Mouse (Mus musculus) T-helper 1 cell (primary cell): ENCODE data around the gene Styxl1.

Experiments used
- in situ Hi-C: fragments of 300-600 bp; cut with MboI, MseI; formaldehyde crosslinking; loops from one replicate; pipeline ENCODE4 v1.15.1; 2025; ENCODE audit warnings: high pct_unique_total_duplicates

Styxl1 gene

GRCm38 (mm10) chr5:135777796-135778470 lies at the start of gene Styxl1:
Gene Styxl1 (minus strand): TSS chr5:135778385.
- in situ Hi-C loops, result no loop called here

- in situ Hi-C loops, result loop anchor here (25.0 kb wide), 1 partner anchor 1636 kb away; no protein-coding TSS in a partner anchor
Observed at GRCm38 (mm10) chr5:135826225-135826624, 48.0 kb upstream of the Styxl1 start.

GRCm38 (mm10) chr5:135824517-135824916 lies 46.3 kb upstream of the Styxl1 start:
- in situ Hi-C loops, result no loop called here

GRCm38 (mm10) chr5:135822316-135822944 lies 44.2 kb upstream of the Styxl1 start:
- in situ Hi-C loops, result no loop called here

- in situ Hi-C loops, result no loop called here
Observed at GRCm38 (mm10) chr5:135818491-135818890, 40.3 kb upstream of the Styxl1 start.

GRCm38 (mm10) chr5:135812991-135813390 lies 34.8 kb upstream of the Styxl1 start:
- in situ Hi-C loops, result no loop called here

GRCm38 (mm10) chr5:135807263-135807637 lies 29.1 kb upstream of the Styxl1 start:
- in situ Hi-C loops, result no loop called here

GRCm38 (mm10) chr5:135806555-135807262 lies 28.5 kb upstream of the Styxl1 start, which contains the start of gene Srrm3:
Gene Srrm3 (plus strand): TSS chr5:135806890.
- in situ Hi-C loops, result no loop called here

GRCm38 (mm10) chr5:135804735-135805134 lies 26.6 kb upstream of the Styxl1 start:
- in situ Hi-C loops, result no loop called here

GRCm38 (mm10) chr5:135803676-135804075 lies 25.5 kb upstream of the Styxl1 start:
- in situ Hi-C loops, result no loop called here

- in situ Hi-C loops, result no loop called here
Observed at GRCm38 (mm10) chr5:135803135-135803534, 24.9 kb upstream of the Styxl1 start.

- in situ Hi-C loops, result no loop called here
Observed at GRCm38 (mm10) chr5:135802641-135803040, 24.5 kb upstream of the Styxl1 start.

GRCm38 (mm10) chr5:135800927-135801326 lies 22.7 kb upstream of the Styxl1 start:
- in situ Hi-C loops, result no loop called here

- in situ Hi-C loops, result no loop called here
Observed at GRCm38 (mm10) chr5:135799746-135800145, 21.6 kb upstream of the Styxl1 start.

GRCm38 (mm10) chr5:135794859-135795181 lies 16.6 kb upstream of the Styxl1 start:
- in situ Hi-C loops, result no loop called here

GRCm38 (mm10) chr5:135793996-135794858 lies 16.0 kb upstream of the Styxl1 start:
- in situ Hi-C loops, result no loop called here

- in situ Hi-C loops, result no loop called here
Observed at GRCm38 (mm10) chr5:135782901-135783300, 4.7 kb upstream of the Styxl1 start.

- in situ Hi-C loops, result no loop called here
Observed at GRCm38 (mm10) chr5:135780331-135780730, 2.1 kb upstream of the Styxl1 start.

- in situ Hi-C loops, result no loop called here
Observed at GRCm38 (mm10) chr5:135778471-135779445, 573 bp upstream of the Styxl1 start, which contains the start of gene Mdh2. Gene Mdh2 (plus strand): TSS chr5:135778480.

GRCm38 (mm10) chr5:135776546-135776945 lies 1.6 kb downstream of the Styxl1 start:
- in situ Hi-C loops, result no loop called here

GRCm38 (mm10) chr5:135772519-135772918 lies 5.7 kb downstream of the Styxl1 start:
- in situ Hi-C loops, result no loop called here
